Mouse (Mus musculus): ENCODE data around the gene Wfdc3.

The Wfdc3 gene

DNA sequence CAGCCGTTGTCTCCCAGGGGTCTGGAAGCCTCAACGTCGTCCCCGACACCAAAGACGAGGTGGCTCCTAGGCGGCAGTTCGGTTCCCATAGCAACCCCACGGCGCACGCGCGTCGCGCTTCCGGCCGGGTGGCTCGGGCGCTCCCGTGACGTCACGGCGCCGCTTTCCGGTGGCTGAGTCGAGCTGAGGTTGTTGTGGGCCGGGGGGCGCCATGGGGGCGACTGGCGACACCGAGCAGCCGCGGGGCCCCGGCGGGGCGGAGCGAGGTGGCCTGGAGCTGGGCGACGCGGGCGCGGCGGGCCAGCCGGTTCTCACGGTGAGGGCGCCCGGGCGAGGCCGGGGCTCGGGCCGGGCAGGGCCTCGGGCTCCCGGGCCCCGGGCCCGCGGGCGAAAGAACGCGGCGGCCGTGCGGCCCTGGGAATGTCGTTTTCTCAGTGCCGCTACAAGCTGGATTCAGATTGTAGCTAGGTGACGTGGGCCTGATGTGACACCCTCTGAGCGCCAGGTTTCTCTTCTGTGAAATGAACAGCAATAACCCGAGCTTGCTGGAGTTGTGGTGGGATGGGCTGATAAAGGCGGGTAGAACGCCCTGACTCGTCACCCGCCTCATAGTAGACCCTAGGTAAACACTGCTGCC lies at the start of gene Wfdc3, which contains the start of gene Dnttip1:
Gene Wfdc3, minus strand, starts transcription at position 89 of the 637 bp plus-strand sequence.
Gene Dnttip1, plus strand, starts transcription at position 141 of the 637 bp plus-strand sequence.
- peak; percentile 89 for DNase-seq (ENCODE audit: low read depth, low spot score)

DNA sequence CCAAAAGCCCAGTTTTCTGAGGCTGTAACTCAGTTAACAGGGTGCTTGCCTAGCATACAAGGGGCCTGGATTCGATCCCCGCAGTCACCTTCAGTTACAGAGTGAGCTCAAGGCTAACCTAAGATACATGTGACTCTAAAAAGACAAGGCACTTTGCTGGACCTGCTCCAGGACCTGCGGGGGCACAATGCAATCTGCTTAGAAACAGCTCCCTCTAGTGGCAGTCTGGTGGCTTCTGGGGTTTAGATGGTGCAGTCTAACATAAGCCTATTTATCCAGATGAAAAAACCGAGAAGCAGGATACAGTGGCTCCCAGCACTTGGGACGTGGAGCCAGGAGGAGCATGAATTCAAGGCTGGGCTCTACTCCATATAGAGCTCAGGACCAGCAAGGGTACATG lies 48.6 kb upstream of the Wfdc3 start:
- DNase-seq (ENCODE audit: low read depth, low spot score): peak; percentile 85

DNA sequence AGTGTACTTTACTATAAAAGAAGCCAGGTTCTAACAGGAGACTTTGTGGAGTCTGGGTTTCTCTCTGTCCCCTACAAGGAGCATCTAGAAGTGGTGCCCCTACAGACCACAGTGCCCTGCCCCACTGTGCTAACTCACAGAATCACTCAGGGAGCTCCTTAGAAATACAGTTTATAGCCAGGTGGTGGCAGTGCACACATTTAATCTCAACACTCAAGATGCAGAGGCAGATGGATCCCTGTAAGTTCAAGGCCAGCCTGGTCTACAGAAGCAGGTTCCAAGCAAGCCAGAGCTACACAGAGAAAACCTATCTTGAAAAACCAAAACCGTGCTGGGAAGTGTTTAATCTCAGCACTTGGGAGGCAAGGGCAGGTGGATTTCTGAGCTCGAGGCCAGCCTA lies 48.0 kb upstream of the Wfdc3 start:
- DNase-seq (ENCODE audit: low read depth, low spot score): no peak

DNA sequence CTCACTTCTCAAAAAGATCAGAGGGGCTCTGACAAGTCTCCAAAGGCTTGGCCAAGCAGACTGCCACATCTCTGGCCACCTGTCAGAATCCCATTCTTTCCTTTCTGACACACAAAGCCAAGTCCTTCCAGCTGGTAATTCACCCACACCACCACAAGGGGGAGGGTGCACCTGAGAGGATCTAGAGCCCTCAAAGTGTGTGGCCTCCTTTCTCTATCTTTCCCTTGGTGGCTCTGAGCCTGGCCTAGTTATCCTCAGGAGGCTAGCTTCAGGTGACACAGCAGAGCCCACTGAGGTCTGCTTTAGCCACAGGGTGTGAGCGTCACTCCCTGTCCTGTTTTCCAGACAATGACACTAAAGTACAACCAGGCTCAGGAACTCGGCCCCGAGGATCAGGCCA lies 47.5 kb upstream of the Wfdc3 start:
- DNase-seq (ENCODE audit: low read depth, low spot score): no peak

DNA sequence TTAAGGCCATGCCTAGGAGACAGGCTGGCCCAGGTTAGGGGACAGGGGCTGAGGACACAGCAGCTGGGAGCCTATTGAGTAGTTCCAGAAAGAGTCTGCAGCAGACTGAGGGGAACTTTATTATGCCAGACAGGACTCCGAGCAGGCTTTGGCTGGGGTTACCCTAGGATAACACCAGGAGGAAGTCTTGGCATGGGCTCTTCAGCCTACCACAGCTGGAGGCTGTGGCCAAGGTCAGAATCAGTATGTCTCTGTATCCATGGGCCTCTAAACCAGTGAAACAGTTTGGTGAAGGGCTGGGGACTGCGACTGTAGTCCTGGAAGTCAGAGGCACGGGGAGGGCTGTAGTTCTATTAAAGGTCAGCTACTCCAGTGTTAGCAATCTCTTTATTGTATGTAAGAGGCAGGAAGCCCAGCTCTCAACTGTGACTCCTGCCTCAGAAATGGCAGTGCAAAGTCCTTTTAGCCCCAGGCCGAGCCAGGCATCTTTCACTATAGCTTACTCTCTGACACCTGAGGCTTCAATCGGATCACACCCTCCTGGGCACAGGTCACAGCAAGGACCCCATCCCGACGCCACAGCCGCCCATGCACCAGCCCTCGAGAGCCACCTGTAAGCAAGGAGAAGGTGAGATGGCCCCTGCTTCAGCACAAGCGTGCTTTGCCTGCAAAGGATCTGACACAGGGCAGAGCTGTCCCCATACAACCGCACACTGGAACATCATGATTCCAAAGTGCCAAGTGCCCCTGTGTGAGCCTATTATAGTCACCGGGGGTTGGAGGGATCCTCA lies 46.9 kb upstream of the Wfdc3 start:
- DNase-seq (ENCODE audit: low read depth, low spot score): no peak

DNA sequence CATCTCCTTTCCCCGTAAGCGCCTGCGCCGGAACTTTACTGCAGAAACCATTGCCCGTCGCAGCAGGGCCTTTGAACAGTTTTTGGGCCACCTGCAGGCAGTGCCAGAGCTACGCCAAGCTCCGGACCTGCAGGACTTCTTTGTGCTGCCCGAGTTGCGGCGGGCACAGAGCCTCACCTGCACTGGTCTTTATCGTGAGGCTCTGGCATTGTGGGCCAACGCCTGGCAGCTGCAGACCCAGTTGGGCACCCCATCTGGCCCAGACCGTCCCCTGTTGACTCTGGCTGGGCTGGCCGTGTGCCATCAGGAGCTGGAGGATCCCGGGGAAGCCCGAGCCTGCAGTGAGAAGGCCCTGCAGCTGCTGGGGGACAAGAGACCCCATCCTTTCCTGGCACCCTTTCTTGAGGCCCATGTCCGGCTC lies 46.1 kb upstream of the Wfdc3 start:
- no peak for DNase-seq (ENCODE audit: low read depth, low spot score)

DNA sequence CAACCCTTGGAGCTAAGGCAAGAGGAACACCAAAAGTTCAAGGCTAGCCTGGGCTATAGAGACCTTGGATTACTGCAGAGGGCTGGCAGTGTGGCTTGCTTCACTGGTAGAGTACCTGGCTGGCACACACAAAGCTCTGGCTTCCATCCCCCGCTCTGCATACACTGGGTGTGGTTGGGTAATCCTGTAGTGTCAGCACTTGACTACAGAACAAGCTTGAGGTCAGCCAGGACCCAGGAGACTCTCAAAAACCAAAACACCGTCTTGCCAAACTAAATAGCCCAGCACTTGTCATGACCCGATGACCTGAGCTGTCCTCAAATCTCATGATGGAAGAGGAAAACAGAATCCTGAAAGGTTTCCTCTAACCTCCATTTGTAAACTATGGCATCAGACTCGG lies 44.7 kb upstream of the Wfdc3 start:
- DNase-seq (ENCODE audit: low read depth, low spot score): no peak

DNA sequence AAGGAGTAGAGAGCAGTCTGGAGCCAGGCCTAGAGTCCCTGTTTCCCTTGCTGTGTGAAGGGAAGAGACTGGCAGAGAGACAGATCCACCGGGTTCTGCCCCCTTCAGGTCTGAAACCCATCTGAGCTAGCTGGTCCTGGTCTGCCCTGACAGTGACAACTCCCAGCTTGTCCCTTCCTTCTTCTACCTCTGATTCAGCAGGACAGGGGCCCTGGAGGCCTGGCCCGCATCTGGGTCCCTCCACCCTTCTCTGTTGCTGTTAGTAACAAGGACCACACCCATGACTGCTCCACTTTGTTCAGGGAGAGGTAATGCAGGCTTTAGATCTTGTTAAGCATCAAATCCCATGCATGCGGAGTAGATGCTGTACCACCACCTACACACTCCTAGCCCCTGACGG lies 42.7 kb upstream of the Wfdc3 start:
- no peak for DNase-seq (ENCODE audit: low read depth, low spot score)

DNA sequence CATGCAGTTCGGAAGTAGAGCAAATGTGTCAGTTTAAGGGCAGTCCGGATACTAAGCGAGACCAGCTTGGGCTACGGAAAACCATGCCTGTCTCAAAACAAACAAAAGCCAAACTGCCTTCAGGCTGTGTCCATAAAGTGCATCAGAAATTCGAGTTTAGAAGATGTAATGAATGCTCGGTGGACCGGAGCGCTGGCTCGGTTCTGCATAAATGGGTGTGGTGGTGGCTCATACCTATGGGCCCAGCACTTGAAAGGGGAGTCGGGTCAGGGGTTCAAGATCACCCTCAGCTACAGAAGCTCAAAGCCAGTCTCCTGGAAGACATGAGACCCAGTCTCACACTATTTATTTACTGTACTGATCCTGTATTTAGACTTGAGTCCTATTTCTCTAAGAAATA lies 42.0 kb upstream of the Wfdc3 start:
- DNase-seq (ENCODE audit: low read depth, low spot score): no peak

DNA sequence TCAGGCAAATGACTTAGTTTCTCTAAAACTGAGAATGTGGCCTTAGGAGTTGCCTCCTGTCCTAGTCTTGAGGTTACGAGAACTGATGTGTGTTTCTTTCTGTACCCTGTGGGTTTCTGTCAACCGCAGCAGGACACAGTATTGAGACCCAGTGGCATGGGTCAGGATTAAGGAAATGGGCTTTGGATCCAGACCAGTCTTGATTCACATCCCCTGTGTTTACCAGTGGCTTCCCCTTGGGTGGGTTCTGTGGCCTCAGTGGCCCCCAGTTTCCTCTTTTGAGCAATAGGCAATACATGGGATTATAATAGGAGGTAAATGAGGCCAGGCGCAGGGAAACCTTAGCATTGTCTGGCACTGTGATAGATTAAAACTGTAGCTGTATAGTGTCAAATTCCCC lies 41.3 kb upstream of the Wfdc3 start:
- DNase-seq (ENCODE audit: low read depth, low spot score): no peak

DNA sequence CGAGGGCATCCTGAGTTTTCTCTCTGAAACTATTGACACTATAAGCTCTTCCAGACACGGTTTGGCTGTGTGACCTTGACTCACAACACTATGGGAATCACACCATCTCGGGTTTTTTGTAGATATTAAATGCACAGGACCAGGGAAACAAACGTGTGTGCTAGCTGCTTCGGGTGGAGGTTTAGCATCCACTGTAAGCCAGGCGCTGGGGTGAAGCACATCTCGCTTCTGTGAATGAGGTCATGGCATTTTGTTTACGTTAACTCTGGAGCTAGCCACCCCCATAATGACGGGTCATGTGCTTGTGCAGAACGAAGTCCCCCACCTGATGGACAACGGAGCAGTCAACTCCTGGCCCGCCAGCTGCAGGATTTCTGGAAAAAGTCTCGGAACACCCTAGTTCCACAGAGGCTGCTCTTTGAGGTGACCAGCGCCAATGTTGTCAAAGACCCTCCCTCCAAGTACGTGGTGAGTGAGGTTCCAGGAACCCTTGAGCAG lies 40.7 kb upstream of the Wfdc3 start:
- no peak for DNase-seq (ENCODE audit: low read depth, low spot score)

DNA sequence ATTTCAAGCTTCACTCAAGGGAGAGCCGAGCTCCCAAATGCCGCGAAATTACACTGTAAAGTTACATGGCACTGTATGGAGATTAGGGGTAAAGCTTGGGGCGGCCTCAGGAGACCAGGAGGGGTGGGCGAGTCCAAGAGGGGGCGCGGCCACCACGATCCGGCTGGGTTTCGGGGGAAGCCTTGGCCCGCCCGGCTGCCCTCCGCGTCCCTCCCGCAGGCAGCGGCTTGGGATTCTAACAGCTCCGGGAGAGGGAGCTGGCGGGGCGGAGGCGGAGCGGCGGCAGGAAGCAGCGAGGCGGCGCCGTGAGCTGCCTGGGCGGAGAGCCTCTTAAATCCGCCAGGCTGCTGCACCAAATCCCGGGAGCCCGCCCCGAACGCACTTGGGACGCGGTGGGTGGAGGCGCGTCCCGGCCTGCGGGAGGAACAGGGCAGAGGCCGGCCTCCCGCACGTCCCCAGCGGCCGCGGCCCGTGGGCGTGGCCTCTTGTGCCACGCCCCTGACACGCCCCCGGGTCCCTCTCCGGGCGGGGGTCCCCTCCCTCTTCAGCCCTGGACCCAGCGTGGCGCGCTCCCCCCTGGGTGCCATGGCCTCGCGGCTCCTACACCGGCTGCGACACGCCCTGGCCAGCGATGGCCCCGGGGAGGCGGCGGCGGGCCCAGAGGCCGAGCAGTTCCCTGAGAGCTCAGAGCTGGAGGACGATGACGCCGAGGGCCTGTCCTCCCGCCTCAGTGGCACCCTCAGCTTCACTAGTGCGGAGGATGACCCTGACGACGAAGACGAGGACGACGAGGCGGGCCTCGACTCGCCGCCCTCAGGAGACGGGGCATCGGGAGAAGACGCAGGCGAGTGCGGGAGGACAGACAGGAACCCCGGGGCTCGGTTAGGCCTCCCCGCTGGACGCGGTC lies 40.0 kb upstream of the Wfdc3 start, which contains the start of gene Snx21:
Gene Snx21, plus strand, starts transcription at position 343 of the 907 bp plus-strand sequence.
- peak; percentile 96 for DNase-seq (ENCODE audit: low read depth, low spot score)

DNA sequence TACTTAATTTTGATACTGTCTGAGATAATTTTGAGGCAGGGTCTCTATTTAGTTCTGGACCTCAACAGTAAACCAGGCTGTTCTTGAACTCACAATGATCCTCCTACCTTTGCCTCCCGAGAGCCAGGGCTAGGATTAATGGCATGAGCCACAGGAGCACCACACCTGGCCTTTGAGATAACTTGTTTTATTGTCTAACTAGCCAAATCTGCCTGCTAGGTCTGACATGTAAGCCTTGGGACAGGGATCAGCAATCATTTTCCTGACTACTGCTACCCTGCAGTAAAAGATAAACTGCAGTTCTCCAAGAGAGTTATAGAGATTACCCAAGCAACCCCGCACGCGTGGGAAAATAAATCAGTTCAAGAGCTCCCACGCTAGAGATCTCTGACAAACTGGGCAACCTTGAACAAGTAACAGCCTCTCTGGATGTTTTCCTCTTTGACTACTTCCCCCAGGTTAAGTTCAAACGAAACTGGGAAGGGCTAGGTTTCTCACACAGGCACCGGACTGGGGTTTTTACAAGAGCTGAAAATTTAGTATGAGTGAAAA lies 39.2 kb upstream of the Wfdc3 start:
- DNase-seq (ENCODE audit: low read depth, low spot score): no peak

DNA sequence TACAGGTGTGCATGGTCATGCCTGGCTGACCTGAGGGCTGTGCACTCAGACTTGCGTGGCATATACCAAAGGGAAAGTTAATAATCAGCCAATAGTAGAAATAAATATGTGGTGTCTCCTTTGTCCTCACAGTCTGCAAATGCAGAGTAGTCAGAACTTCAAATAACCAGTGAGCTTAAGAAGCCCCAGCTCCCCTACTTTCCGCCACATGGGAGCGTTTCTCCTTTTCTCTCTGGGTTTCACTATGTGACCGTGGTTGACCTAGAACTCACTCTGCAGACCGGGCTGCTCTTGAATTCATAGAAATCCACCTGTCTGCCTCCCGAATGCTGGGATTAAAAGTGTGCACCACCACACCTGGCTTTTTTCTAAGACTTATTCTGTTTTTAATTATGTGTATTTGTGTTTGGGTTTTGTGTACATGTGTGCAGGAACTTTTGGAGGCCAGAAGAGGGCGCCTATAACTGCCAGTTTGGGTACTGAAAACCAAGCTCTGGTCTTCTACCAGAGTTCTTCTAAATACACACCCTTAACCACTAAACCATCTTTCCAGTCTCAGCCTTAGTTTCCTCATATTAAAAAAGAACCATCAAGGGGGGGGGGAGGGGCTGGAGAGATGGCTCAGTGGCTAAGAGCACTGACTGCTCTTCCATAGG lies 38.3 kb upstream of the Wfdc3 start:
- no peak for DNase-seq (ENCODE audit: low read depth, low spot score)

DNA sequence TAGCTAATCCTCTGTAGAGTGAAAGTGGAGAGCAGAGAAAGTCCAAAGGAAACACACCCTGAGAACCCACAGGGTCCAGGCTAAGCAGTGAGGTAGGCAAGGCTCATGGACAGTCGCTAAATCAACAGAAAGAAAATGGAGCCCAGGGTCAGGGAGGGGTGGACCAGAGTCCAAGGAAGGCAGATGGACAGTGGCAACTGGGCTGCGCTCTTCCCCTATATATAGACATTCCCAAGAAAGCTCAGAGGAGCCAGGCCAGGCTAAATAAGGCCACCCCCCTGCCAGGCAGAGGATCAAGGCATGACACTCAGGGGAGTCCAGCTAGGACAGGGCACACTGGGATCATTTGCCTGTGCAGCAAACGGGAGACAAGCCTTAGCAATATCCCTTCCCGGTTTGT lies 36.1 kb upstream of the Wfdc3 start:
- DNase-seq (ENCODE audit: low read depth, low spot score): peak; percentile 94

DNA sequence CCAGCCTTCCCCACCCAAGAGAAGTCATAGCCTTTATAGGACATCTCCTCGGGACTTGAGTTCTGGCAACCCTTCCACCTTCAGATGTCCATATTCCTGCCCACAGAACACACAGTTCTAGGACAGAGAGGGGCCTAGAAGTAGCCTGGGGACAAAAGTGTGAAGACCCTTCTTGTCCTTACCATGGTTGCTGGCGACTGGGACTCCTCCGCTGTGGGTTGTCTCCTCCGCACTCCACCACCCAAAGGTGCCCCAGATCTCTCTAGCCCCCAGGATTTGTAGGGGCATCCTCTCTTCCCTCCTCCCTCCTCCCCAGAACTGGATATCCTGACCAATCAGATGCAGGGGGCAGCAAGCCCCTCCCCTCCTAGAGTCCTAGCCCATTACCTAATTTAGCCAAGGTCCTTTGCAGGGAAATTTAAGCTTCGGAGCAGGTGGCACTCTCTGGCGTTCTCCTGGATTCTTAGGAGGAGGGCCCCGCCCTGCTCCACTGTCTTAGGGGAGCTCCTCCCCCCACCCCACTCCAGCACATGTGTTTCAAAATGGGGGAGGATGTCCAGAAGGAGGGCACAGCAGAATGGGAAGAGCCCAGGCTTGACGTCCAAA lies 33.9 kb upstream of the Wfdc3 start, which contains the start of gene Tnnc2:
Gene Tnnc2, minus strand, starts transcription at position 487 of the 606 bp plus-strand sequence.
- DNase-seq (ENCODE audit: low read depth, low spot score): peak; percentile 97

DNA sequence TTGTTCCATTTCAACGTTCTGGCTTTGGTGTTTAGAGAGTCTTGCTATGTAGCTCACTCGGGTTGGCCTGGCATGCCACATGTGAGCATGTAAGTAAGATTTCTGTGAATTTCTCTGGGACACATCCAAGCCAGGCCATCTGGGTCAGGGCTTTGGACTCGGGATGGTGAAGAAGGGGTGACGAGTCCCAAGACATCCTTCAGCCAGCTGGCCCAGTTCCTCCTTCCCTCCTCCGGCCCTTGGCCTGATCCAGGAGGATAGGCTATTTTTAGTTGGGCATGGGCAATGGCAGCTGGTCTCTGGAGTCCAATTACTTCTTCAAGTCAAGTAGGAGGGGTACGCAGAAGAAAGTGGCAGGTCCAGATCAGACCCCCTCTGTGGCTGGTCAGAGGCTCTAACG lies 33.1 kb upstream of the Wfdc3 start:
- peak; percentile 93 for DNase-seq (ENCODE audit: low read depth, low spot score)

DNA sequence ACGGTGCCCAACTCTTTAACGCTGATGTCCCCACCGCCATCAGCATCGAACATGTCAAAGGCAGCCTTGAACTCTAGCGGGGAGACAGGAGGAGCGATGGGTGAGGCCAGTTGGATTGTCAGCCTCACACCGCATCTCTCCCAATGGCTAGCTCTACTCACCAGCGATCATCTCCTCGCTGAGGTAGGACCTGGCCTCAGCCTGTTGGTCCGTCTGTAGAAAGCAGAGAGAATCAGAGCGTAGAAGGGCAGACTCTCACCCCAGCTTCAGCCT lies 32.2 kb upstream of the Wfdc3 start:
- DNase-seq (ENCODE audit: low read depth, low spot score): no peak

DNA sequence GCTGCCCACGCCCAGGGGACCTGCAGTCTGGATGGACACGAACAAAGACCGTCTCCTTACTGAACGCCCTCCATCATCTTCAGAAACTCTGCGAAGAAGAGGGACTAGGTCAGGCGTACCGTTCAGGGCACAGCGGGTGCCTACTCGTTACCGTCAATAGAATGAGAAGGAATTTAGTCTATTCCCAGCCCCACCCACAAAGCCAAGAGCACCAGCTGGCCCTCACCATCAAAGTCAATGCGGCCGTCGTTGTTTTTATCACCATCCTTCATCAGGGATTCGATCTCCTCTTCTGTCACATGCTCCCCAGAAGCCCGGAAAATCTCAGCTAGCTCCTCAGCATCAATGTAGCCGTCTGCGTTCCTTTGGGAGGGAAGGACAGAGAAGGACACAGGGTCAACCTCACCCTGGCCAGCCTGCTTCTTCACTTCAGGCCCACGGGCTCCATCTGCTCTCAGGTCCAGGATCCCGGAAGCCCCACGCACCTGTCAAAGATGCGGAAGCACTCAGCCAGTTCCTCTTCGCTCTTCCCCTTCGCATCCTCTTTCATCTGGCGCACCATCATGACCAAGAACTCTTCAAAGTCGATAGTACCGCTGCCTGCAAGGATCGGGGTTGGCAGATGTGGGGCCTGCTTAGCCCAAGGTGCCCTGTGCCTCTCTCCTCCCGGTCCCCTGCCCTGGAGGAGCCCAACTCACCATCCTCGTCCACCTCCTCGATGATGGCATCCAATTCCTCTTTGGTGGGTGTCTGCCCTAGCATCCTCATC lies 31.7 kb upstream of the Wfdc3 start:
- no peak for DNase-seq (ENCODE audit: low read depth, low spot score)

DNA sequence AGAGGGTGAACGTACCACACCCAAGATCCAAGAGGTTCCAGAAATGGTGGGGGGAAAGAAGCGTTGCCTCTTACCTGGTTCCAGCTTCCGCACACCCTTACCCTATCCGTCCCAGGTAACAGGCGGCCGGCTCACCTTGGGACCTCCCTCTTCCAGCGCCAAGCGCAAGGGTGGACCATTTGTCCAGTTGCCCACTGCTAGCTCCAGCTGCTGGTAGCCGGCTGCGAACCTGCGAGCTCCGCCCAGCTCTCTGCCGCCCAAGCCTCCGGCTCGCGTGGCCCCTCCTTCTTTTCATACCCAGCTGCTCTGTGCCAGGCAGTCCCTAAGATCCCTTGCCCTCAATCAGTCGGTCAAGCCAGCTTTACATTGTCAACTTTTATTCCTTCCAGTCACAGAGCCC lies 31.1 kb upstream of the Wfdc3 start:
- no peak for DNase-seq (ENCODE audit: low read depth, low spot score)
